Mouse (Mus musculus): Measurements from ENCODE around the gene Tomm40l. TPM values are rescaled to one million over a fixed set of nuclear protein-coding genes. Genes with fewer than 3 reads are reported as not detected.
A peak's percentile ranks its signal among the peaks of the same experiment; 100 is the strongest.

Gene Tomm40l
- polyA plus RNA-seq, 1 experiment from 2014 or later, result 26.4 TPM

GRCm38 (mm10) chr1:171265971-171266744 is 43.8 kb upstream of the Tomm40l start:
- H3K9me3 ChIP-seq (ENCODE audit: control insufficient read depth, low read length), result no peaks in the 10 kb centered on the region
- H3K27me3 ChIP-seq (ENCODE audit: control insufficient read depth, insufficient read depth, low read length), result no peaks in the 10 kb centered on the region
- H3K36me3 ChIP-seq (ENCODE audit: control insufficient read depth, insufficient read depth, low read length), result no peaks in the 10 kb centered on the region
- no peak overlapping the region for H3K4me2 ChIP-seq (ENCODE audit: low read depth, severe bottlenecking)
- H3K27ac ChIP-seq (replicated peaks; ENCODE audit: low read depth, low read length), result no peak overlapping the region
- ATAC-seq (ENCODE audit: insufficient number of reproducible peaks, low FRiP score, low TSS enrichment, low read depth) (no peak), DNase-seq (ENCODE audit: low spot score) (no peak)
- no peak overlapping the region for H3K9ac ChIP-seq (ENCODE audit: low read length)
- WGBS, result 77% methylated on average over 4 of the region's 4 CpGs
- no peak overlapping the region for H3K4me3 ChIP-seq (ENCODE audit: low read depth, low read length)
- peaks cover 4% of the 10 kb centered on the region for H3K4me1 ChIP-seq (ENCODE audit: control insufficient read depth, insufficient read depth, low read length)

GRCm38 (mm10) chr1:171263666-171264461 is 41.5 kb upstream of the Tomm40l start:
- Histone ChIP-seq H3K4me3 (ENCODE audit: low read depth, low read length) (no peak overlapping the region), H3K27ac (replicated peaks; ENCODE audit: low read depth, low read length) (no peak overlapping the region), H3K4me1 (ENCODE audit: control insufficient read depth, insufficient read depth, low read length) (no peaks in the 10 kb centered on the region), H3K36me3 (ENCODE audit: control insufficient read depth, insufficient read depth, low read length) (0 out of 2 replicates have a peak, but pooled peaks cover under 1% of the 10 kb centered on the region), H3K27me3 (ENCODE audit: control insufficient read depth, insufficient read depth, low read length) (no peaks in the 10 kb centered on the region), H3K9me3 (ENCODE audit: control insufficient read depth, low read length) (no peaks in the 10 kb centered on the region), H3K4me2 (ENCODE audit: low read depth, severe bottlenecking) (no peak overlapping the region), H3K9ac (ENCODE audit: low read length) (no peak overlapping the region)
- DNase-seq (ENCODE audit: low spot score) (no peak), ATAC-seq (ENCODE audit: insufficient number of reproducible peaks, low FRiP score, low TSS enrichment, low read depth) (no peak)
- WGBS, result 84% methylated on average over 3 of the region's 3 CpGs

DNA sequence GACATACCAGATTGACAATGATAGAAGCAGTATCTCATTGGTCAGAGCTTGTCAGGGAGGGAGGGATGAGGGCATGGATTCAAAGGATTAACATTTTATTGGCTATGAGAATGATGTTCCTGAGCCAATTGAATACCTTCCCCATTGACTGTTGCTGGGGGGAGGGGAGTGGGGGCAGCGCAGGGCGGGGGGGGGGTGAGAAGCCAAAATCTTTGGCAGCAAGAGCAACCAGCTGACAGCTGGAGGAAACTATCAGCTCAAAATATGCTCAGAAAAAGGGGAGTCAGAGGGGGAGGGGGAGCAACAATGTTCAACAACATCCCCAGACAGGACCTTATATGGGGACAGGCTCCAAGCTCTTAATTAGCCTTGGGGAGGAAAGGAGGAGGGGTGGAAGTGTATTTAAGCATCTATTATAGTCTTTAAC is 40.9 kb upstream of the Tomm40l start:
- Histone ChIP-seq H3K36me3 (ENCODE audit: control insufficient read depth, insufficient read depth, low read length) (0 out of 2 replicates have a peak, but pooled peaks cover 2% of the 10 kb centered on the region), H3K4me2 (ENCODE audit: low read depth, severe bottlenecking) (no peak overlapping the region; the same call in 1 of the 2 replicates), H3K9ac (ENCODE audit: low read length) (no peak overlapping the region), H3K4me3 (ENCODE audit: low read depth, low read length) (no peak overlapping the region), H3K27me3 (ENCODE audit: control insufficient read depth, insufficient read depth, low read length) (no peaks in the 10 kb centered on the region), H3K4me1 (ENCODE audit: control insufficient read depth, insufficient read depth, low read length) (no peaks in the 10 kb centered on the region), H3K9me3 (ENCODE audit: control insufficient read depth, low read length) (no peaks in the 10 kb centered on the region), H3K27ac (replicated peaks; ENCODE audit: low read depth, low read length) (no peak overlapping the region)
- ATAC-seq (ENCODE audit: insufficient number of reproducible peaks, low FRiP score, low TSS enrichment, low read depth), result peak; percentile 52; the same call in 1 of the 2 replicates
- no peak for DNase-seq (ENCODE audit: low spot score)
- 0% methylated on average over 2 of the region's 2 CpGs for WGBS

DNA sequence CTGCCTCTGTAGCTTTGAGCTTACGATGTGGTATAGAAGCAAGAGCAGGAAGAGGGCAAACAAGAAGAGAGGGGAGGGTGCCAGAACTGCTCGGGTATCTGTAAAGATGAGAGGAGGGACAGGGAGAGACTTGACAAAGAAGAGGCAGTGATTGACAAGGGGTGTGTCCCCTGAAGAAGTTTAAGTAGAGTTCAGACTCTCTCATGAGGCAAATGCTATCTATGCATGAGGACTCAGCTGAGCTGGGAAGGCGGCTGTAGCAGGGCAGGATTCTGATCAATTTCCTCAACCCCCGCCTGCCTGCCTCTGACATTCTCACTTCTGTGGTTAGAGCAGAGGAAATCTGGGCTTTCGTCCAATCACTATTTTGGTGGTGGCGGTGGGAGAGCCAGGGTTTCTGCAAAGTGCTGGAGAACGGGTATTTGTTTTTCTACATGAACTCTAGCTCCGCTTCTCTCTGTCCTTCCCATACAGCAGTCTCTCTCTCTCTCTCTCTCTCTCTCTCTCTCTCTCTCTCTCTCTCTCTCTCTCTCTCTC is 40.3 kb upstream of the Tomm40l start:
- Histone ChIP-seq H3K9ac (ENCODE audit: low read length) (no peak overlapping the region), H3K4me3 (ENCODE audit: low read depth, low read length) (no peak overlapping the region), H3K9me3 (ENCODE audit: control insufficient read depth, low read length) (no peaks in the 10 kb centered on the region), H3K27ac (replicated peaks; ENCODE audit: low read depth, low read length) (no peak overlapping the region), H3K36me3 (ENCODE audit: control insufficient read depth, insufficient read depth, low read length) (0 out of 2 replicates have a peak, but pooled peaks cover 2% of the 10 kb centered on the region), H3K27me3 (ENCODE audit: control insufficient read depth, insufficient read depth, low read length) (no peaks in the 10 kb centered on the region), H3K4me2 (ENCODE audit: low read depth, severe bottlenecking) (no peak overlapping the region; the same call in 1 of the 2 replicates), H3K4me1 (ENCODE audit: control insufficient read depth, insufficient read depth, low read length) (no peaks in the 10 kb centered on the region)
- ATAC-seq (ENCODE audit: insufficient number of reproducible peaks, low FRiP score, low TSS enrichment, low read depth) (no peak; the same call in 1 of the 2 replicates), DNase-seq (ENCODE audit: low spot score) (no peak)
- 8% methylated on average over 8 of the region's 8 CpGs for WGBS

DNA sequence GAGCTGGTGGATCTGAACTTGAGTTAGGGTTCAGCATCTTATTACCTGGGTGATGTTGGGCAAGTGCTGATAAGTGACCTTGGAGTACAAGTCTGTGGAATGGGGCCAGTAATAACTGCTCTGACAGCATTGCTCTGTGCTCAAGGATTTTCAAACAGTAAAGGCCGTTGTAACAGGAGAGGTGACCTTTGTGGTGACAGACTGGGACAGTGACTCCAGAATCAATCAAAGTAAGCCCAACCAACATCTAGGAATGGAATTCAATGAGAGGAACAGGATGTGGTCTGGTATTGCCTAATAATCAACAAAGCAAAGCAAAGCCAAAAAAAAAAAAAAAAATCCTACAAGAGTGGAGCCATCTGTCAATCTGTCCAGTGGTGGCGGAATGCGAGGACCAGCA is 38.0 kb upstream of the Tomm40l start:
- DNase-seq (ENCODE audit: low spot score) (no peak), ATAC-seq (ENCODE audit: insufficient number of reproducible peaks, low FRiP score, low TSS enrichment, low read depth) (no peak)
- Histone ChIP-seq H3K4me2 (ENCODE audit: low read depth, severe bottlenecking) (no peak overlapping the region), H3K27me3 (ENCODE audit: control insufficient read depth, insufficient read depth, low read length) (no peaks in the 10 kb centered on the region), H3K9me3 (ENCODE audit: control insufficient read depth, low read length) (no peaks in the 10 kb centered on the region), H3K9ac (ENCODE audit: low read length) (no peak overlapping the region), H3K4me3 (ENCODE audit: low read depth, low read length) (no peak overlapping the region), H3K36me3 (ENCODE audit: control insufficient read depth, insufficient read depth, low read length) (0 out of 2 replicates have a peak, but pooled peaks cover 2% of the 10 kb centered on the region), H3K4me1 (ENCODE audit: control insufficient read depth, insufficient read depth, low read length) (no peaks in the 10 kb centered on the region), H3K27ac (replicated peaks; ENCODE audit: low read depth, low read length) (no peak overlapping the region)
- WGBS, result 75% methylated on average over 3 of the region's 3 CpGs

- H3K27ac ChIP-seq (replicated peaks; ENCODE audit: low read depth, low read length), result no peak overlapping the region
- no peak overlapping the region for H3K4me2 ChIP-seq (ENCODE audit: low read depth, severe bottlenecking)
- ATAC-seq (ENCODE audit: insufficient number of reproducible peaks, low FRiP score, low TSS enrichment, low read depth) (no peak), DNase-seq (ENCODE audit: low spot score) (no peak)
- H3K36me3 ChIP-seq (ENCODE audit: control insufficient read depth, insufficient read depth, low read length), result peaks cover 5% of the 10 kb centered on the region
- H3K27me3 ChIP-seq (ENCODE audit: control insufficient read depth, insufficient read depth, low read length), result no peaks in the 10 kb centered on the region
- no peak overlapping the region for H3K4me3 ChIP-seq (ENCODE audit: low read depth, low read length)
- no peak overlapping the region for H3K9ac ChIP-seq (ENCODE audit: low read length)
- 73% methylated on average over 17 of the region's 17 CpGs for WGBS
- H3K9me3 ChIP-seq (ENCODE audit: control insufficient read depth, low read length), result no peaks in the 10 kb centered on the region
- no peaks in the 10 kb centered on the region for H3K4me1 ChIP-seq (ENCODE audit: control insufficient read depth, insufficient read depth, low read length)
Observed at GRCm38 (mm10) chr1:171258921-171259320, 36.6 kb upstream of the Tomm40l start.

DNA sequence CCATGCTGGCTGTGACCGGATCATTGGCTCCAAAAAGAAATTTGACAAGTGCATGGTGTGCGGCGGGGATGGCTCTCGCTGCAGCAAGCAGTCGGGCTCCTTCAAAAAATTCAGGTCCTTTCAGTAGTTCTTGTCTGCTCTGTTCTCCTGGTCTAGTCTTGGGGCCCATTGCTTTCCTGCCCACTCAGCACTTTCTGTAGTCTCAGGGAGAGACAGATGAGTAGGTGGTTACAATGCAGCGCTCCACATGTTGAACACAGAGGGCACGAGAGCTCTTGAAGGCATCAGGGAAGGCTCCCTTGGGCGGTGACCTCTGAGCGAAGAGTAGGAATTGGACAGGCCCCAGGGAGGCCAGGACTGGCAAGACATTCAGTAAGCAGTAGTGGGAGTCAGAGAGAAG is 35.5 kb upstream of the Tomm40l start:
- DNase-seq (ENCODE audit: low spot score), result no peak
- Histone ChIP-seq H3K9me3 (ENCODE audit: control insufficient read depth, low read length) (no peaks in the 10 kb centered on the region), H3K27ac (replicated peaks; ENCODE audit: low read depth, low read length) (no peak overlapping the region), H3K4me1 (ENCODE audit: control insufficient read depth, insufficient read depth, low read length) (0 out of 2 replicates have a peak, but pooled peaks cover under 1% of the 10 kb centered on the region), H3K4me3 (ENCODE audit: low read depth, low read length) (no peak overlapping the region), H3K36me3 (ENCODE audit: control insufficient read depth, insufficient read depth, low read length) (peaks cover 5% of the 10 kb centered on the region), H3K4me2 (ENCODE audit: low read depth, severe bottlenecking) (no peak overlapping the region), H3K9ac (ENCODE audit: low read length) (no peak overlapping the region), H3K27me3 (ENCODE audit: control insufficient read depth, insufficient read depth, low read length) (no peaks in the 10 kb centered on the region)
- no peak for ATAC-seq (ENCODE audit: insufficient number of reproducible peaks, low FRiP score, low TSS enrichment, low read depth)
- 89% methylated on average over 9 of the region's 9 CpGs for WGBS

GRCm38 (mm10) chr1:171256937-171257548 is 34.7 kb upstream of the Tomm40l start:
- no peaks in the 10 kb centered on the region for H3K9me3 ChIP-seq (ENCODE audit: control insufficient read depth, low read length)
- no peak overlapping the region for H3K4me3 ChIP-seq (ENCODE audit: low read depth, low read length)
- H3K36me3 ChIP-seq (ENCODE audit: control insufficient read depth, insufficient read depth, low read length), result peaks cover 5% of the 10 kb centered on the region
- no peak overlapping the region for H3K9ac ChIP-seq (ENCODE audit: low read length)
- H3K27ac ChIP-seq (replicated peaks; ENCODE audit: low read depth, low read length), result no peak overlapping the region
- peaks cover 6% of the 10 kb centered on the region for H3K4me1 ChIP-seq (ENCODE audit: control insufficient read depth, insufficient read depth, low read length)
- H3K4me2 ChIP-seq (ENCODE audit: low read depth, severe bottlenecking), result no peak overlapping the region
- ATAC-seq (ENCODE audit: insufficient number of reproducible peaks, low FRiP score, low TSS enrichment, low read depth), result no peak
- 69% methylated on average over 15 of the region's 15 CpGs for WGBS
- DNase-seq (ENCODE audit: low spot score), result peak; percentile 76
- H3K27me3 ChIP-seq (ENCODE audit: control insufficient read depth, insufficient read depth, low read length), result no peaks in the 10 kb centered on the region

Data from limb, embryonic 11.5 days (tissue).